Mouse (Mus musculus) liver, embryonic 14.5 days (tissue): ENCODE data around the gene Rsf1. TPM values are rescaled to one million over a fixed set of nuclear protein-coding genes. Genes with fewer than 3 reads are reported as not detected.

Source experiments
- ATAC-seq: fragments of 200-750 bp; cut with Nextera tagmentation; 2 replicates; pipeline ENCODE4 v1.8.0; 2017; ENCODE audit warnings: moderate number of reproducible peaks, mild to moderate bottlenecking, moderate library complexity; ENCODE audit not compliant: insufficient read depth
- DNase-seq, 3 experiments: peaks; one replicate each; pipeline ENCODE4 v3.0.0-alpha.2; 2012 to 2013; ENCODE audit warnings: low read depth in 3 of 3, low spot score in 3 of 3
- H3K27ac ChIP-seq: fragments of 300-500 bp; sonication (generic); 2 replicates; pipeline ENCODE4 v1.5.1; 2014; ENCODE audit warnings: moderate library complexity, mild to moderate bottlenecking, control low read depth, inconsistent platforms
- H3K27me3 ChIP-seq: fragments of 300-500 bp; sonication (generic); 2 replicates; pipeline ENCODE4 v1.6.1; 2014; ENCODE audit warnings: mild to moderate bottlenecking, low read length, moderate library complexity; ENCODE audit not compliant: control insufficient read depth, insufficient read depth
- H3K36me3 ChIP-seq: fragments of 300-500 bp; sonication (generic); replicated peaks from 2 replicates; pipeline ENCODE4 v1.6.1; 2014; ENCODE audit warnings: low read depth; ENCODE audit not compliant: control insufficient read depth, insufficient read depth
- H3K4me1 ChIP-seq, 2 experiments: fragments of 200-500 bp in 1 of 2; fragments of 300-500 bp in 1 of 2; sonication (generic) in 1 of 2; replicated peaks; 2 replicates each; pipeline ENCODE4 v1.6.1; 2012 to 2014; ENCODE audit warnings: antibody characterized with exemption in 1 of 2, inconsistent platforms in 1 of 2, low read length in 1 of 2; ENCODE audit not compliant: control insufficient read depth in 2 of 2, insufficient read depth in 2 of 2
- H3K4me2 ChIP-seq: fragments of 300-500 bp; sonication (generic); 2 replicates; pipeline ENCODE4 v1.6.1; 2014; ENCODE audit warnings: low read depth, mild to moderate bottlenecking, control low read depth, moderate library complexity
- H3K4me3 ChIP-seq, 2 experiments: fragments of 200-500 bp in 1 of 2; fragments of 300-500 bp in 1 of 2; sonication (generic) in 1 of 2; 2 replicates each; pipeline ENCODE4 v1.5.1; 2012 to 2014; ENCODE audit warnings: low read depth in 2 of 2, low read length in 2 of 2, mild to moderate bottlenecking in 2 of 2, control low read depth in 1 of 2, inconsistent platforms in 1 of 2, moderate library complexity in 1 of 2; ENCODE audit not compliant: insufficient read depth in 1 of 2
- H3K9ac ChIP-seq: fragments of 300-500 bp; sonication (generic); replicated peaks from 2 replicates; pipeline ENCODE4 v1.6.1; 2014; ENCODE audit warnings: mild to moderate bottlenecking, control low read depth, moderate library complexity
- H3K9me3 ChIP-seq: fragments of 300-500 bp; sonication (generic); 2 replicates; pipeline ENCODE4 v1.6.1; 2016; ENCODE audit warnings: low read length, mixed read lengths; ENCODE audit not compliant: control insufficient read depth
- CTCF ChIP-seq: IDR thresholded peaks from 2 replicates; pipeline ENCODE4 v1.5.1; 2016; ENCODE audit warnings: antibody characterized with exemption, low read depth, control low read depth
- EP300 ChIP-seq: IDR thresholded peaks from 2 replicates; pipeline ENCODE4 v1.6.1; 2016; ENCODE audit warnings: antibody characterized with exemption, low read depth
- WGBS: fragments of 180-500 bp; shearing (Covaris S2); extraction: QIAGEN DNeasy Blood & Tissue Kit; methylation state at CpG from one replicate; pipeline ENCODE4 v1.1.7; 2014; ENCODE audit not compliant: insufficient replicate concordance; 5-methylcytosine and 5-hydroxymethylcytosine counted together
- polyA plus RNA-seq, 2 experiments: library from polyadenylated mRNA; depleted of rRNA in 1 of 2; stranded (reverse) in 1 of 2; unstranded in 1 of 2; fragments of >200 nt; fragmentation: Nextera tagmentation in 1 of 2; extraction: Ambion mirVana in 1 of 2; gene quantifications; 2 replicates each; pipeline versions ENCODE4 v1.2.1 to v1.2.3; 2012 to 2014

Gene Rsf1
- polyA plus RNA-seq, 2 experiments = 2.8 to 4.9 TPM

GRCm38 (mm10) chr7:97650729-97651128, 71.0 kb downstream of the Rsf1 start:
- Histone ChIP-seq H3K9me3 (no peaks in the 10 kb centered on the region), H3K4me3 (no peak overlapping the region), H3K4me2 (no peak overlapping the region), H3K27ac (no peak overlapping the region), H3K9ac (no peak overlapping the region), H3K4me1 (no peaks in the 10 kb centered on the region; a peak in 1 of 4 replicates), H3K27me3 (no peaks in the 10 kb centered on the region), H3K36me3 (peaks cover 3% of the 10 kb centered on the region; the same call in 1 of the 2 replicates)
- ATAC-seq (no peak), DNase-seq (no peak)
- no peak for TF ChIP-seq EP300
- no peak for TF ChIP-seq CTCF
- WGBS = 73% methylated on average over 4 of the region's 4 CpGs

- WGBS = 74% methylated on average over 6 of the region's 6 CpGs
- TF ChIP-seq EP300 = no peak
- peak; percentile 15; the same call in 1 of the 2 replicates for TF ChIP-seq CTCF
- no peaks in the 10 kb centered on the region for H3K9me3 ChIP-seq
These were observed 76.5 kb downstream of the Rsf1 start for GRCm38 (mm10) chr7:97656144-97656543.

GRCm38 (mm10) chr7:97661634-97662033, 81.9 kb downstream of the Rsf1 start:
- Histone ChIP-seq H3K4me1 (peaks cover 0 to 5% of the 10 kb centered on the region in 2 experiments; a peak in 1 of 4 replicates), H3K9me3 (no peaks in the 10 kb centered on the region), H3K4me3 (no peak overlapping the region), H3K27me3 (no peaks in the 10 kb centered on the region), H3K9ac (no peak overlapping the region), H3K36me3 (peaks cover 20% of the 10 kb centered on the region), H3K27ac (no peak overlapping the region), H3K4me2 (no peak overlapping the region)
- WGBS = 64% methylated on average over 4 of the region's 4 CpGs
- DNase-seq = no peak
- no peak for ATAC-seq
- TF ChIP-seq CTCF (no peak), EP300 (no peak)

More at GRCm38 (mm10) chr7:97656144-97656543, 76.5 kb downstream of the Rsf1 start:
- no peaks in the 10 kb centered on the region for H3K27me3 ChIP-seq
- H3K36me3 ChIP-seq = peaks cover 8% of the 10 kb centered on the region
- H3K9ac ChIP-seq = no peak overlapping the region
- H3K27ac ChIP-seq = no peak overlapping the region
- no peak for ATAC-seq
- no peak for DNase-seq
- no peak overlapping the region for H3K4me3 ChIP-seq
- H3K4me1 ChIP-seq = no peaks in the 10 kb centered on the region
- H3K4me2 ChIP-seq = no peak overlapping the region

GRCm38 (mm10) chr7:97679239-97679638, 99.5 kb downstream of the Rsf1 start:
- ATAC-seq (no peak), DNase-seq (no peak)
- H3K4me1 ChIP-seq = no peaks in the 10 kb centered on the region
- no peak overlapping the region for H3K4me3 ChIP-seq
- peak; percentile 39; the same call in 1 of the 2 replicates for TF ChIP-seq CTCF
- TF ChIP-seq EP300 = no peak
- 11% methylated on average over 1 of the region's 1 CpGs for WGBS
- H3K4me2 ChIP-seq = no peak overlapping the region
- peaks cover 5% of the 10 kb centered on the region for H3K36me3 ChIP-seq
- no peak overlapping the region for H3K9ac ChIP-seq
- H3K27me3 ChIP-seq = no peaks in the 10 kb centered on the region
- no peaks in the 10 kb centered on the region for H3K9me3 ChIP-seq
- H3K27ac ChIP-seq = no peak overlapping the region

- Histone ChIP-seq H3K36me3 (0 out of 2 replicates have a peak, but pooled peaks cover 2% of the 10 kb centered on the region), H3K4me2 (no peak overlapping the region), H3K27ac (no peak overlapping the region), H3K4me1 (no peaks in the 10 kb centered on the region), H3K9ac (no peak overlapping the region), H3K4me3 (no peak overlapping the region), H3K9me3 (no peaks in the 10 kb centered on the region), H3K27me3 (no peaks in the 10 kb centered on the region)
- ATAC-seq = no peak
- 66% methylated on average over 2 of the region's 2 CpGs for WGBS
- TF ChIP-seq EP300 (no peak), CTCF (no peak)
- no peak for DNase-seq
These were observed 108.1 kb downstream of the Rsf1 start for GRCm38 (mm10) chr7:97687831-97688230.
